Mouse (Mus musculus) v-Abl transformed pro-B cells (cell line): Measurements from ENCODE around the gene Hid1.
"Not testable (repeated sequence)": the region's sequence is repeated elsewhere in the genome, so short reads cannot be mapped to it uniquely, and the experiment has no call there.

ENCODE experiments used
- in situ Hi-C, 2 experiments: fragments of 400-800 bp; cut with MboI; formaldehyde crosslinking; loops; one replicate each; pipeline ENCODE4 v1.15.1; 2025; ENCODE audit not compliant: unreplicated experiment in 2 of 2

Hid1 gene

GRCm38 (mm10) chr11:115367395-115367944 is at the start of gene Hid1:
TSS of gene Hid1 (minus strand) at chr11:115367756.
- in situ Hi-C loops: loop anchor here (5.0 to 25.0 kb wide), 2 partner anchors 35 to 445 kb away; partner anchors contain the start of genes Mrpl58 (in 2 of the 2), Caskin2 (in 1 of the 2), Llgl2 (in 1 of the 2) and Tsen54 (in 1 of the 2)

GRCm38 (mm10) chr11:115409556-115409955 is 42.0 kb upstream of the Hid1 start:
- in situ Hi-C loops: no loop called here

- in situ Hi-C loops: no loop called here
Measured at GRCm38 (mm10) chr11:115408266-115408920, 40.8 kb upstream of the Hid1 start.

GRCm38 (mm10) chr11:115406858-115407401 is 39.4 kb upstream of the Hid1 start:
- in situ Hi-C loops: no loop called here

GRCm38 (mm10) chr11:115405723-115406122 is 38.2 kb upstream of the Hid1 start:
- in situ Hi-C loops: no loop called here

- in situ Hi-C loops: loop anchor here (5.0 kb wide), 1 partner anchor 36 kb away; the partner anchor contains the start of gene Hid1 (in 2 of the 2)
Measured at GRCm38 (mm10) chr11:115403338-115404124, 36.0 kb upstream of the Hid1 start, which contains the start of gene Mrpl58. TSS of gene Mrpl58 (plus strand) at chr11:115403752.

GRCm38 (mm10) chr11:115400630-115401391 is 33.3 kb upstream of the Hid1 start:
- in situ Hi-C loops: loop anchor here (5.0 kb wide), 1 partner anchor 34 kb away; the partner anchor contains the start of gene Hid1 (in 2 of the 2)

- in situ Hi-C loops: loop anchor here (5.0 kb wide), 1 partner anchor 33 kb away; the partner anchor contains the start of gene Hid1 (in 2 of the 2)
Measured at GRCm38 (mm10) chr11:115400126-115400525, 32.6 kb upstream of the Hid1 start.

GRCm38 (mm10) chr11:115398085-115398484 is 30.5 kb upstream of the Hid1 start:
- in situ Hi-C loops: no loop called here

GRCm38 (mm10) chr11:115393721-115394325 is 26.3 kb upstream of the Hid1 start:
- in situ Hi-C loops: no loop called here

- in situ Hi-C loops: no loop called here
Measured at GRCm38 (mm10) chr11:115391358-115391757, 23.8 kb upstream of the Hid1 start.

- in situ Hi-C loops: not testable (repeated sequence)
Measured at GRCm38 (mm10) chr11:115386859-115387258, 19.3 kb upstream of the Hid1 start.

GRCm38 (mm10) chr11:115384587-115384986 is 17.0 kb upstream of the Hid1 start:
- in situ Hi-C loops: no loop called here

GRCm38 (mm10) chr11:115383701-115384474 is 16.3 kb upstream of the Hid1 start:
- in situ Hi-C loops: no loop called here

GRCm38 (mm10) chr11:115382891-115383290 is 15.3 kb upstream of the Hid1 start:
- in situ Hi-C loops: no loop called here

- in situ Hi-C loops: no loop called here
Measured at GRCm38 (mm10) chr11:115381743-115382539, 14.4 kb upstream of the Hid1 start, which contains the start of gene Cdr2l. TSS of gene Cdr2l (plus strand) at chr11:115381916.

GRCm38 (mm10) chr11:115381276-115381675 is 13.7 kb upstream of the Hid1 start:
- in situ Hi-C loops: no loop called here

GRCm38 (mm10) chr11:115377854-115378253 is 10.3 kb upstream of the Hid1 start:
- in situ Hi-C loops: no loop called here
